Mouse (Mus musculus): ENCODE data around the gene Pomc. TPM values are rescaled to one million over a fixed set of nuclear protein-coding genes. Genes with fewer than 3 reads are reported as not detected.

The Pomc gene
- total and polyA plus RNA-seq, 2 experiments, result 0.18 TPM; not detected in 1

DNA sequence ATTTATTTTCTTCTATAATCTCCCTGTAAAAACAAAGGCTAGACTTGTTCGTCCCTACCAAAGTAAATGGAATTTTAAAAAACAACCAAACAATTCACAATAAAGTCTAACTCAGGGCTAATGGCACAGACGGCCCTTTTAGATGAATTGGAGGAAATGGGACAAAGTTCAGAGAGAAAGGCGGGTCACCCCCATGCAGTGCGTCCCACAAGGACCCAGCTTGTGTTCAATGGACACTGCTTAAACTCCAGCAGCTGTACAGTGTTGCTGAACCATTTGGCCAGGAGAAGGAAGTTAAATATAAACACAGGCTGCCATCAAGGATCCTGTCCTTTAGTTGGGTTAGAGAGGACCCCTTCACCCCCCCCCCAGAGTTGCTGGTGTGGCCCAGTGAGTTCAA, 53.0 kb downstream of the Pomc start:
- TF ChIP-seq POLR2A (IDR thresholded peaks at IDR 0.05; ENCODE audit: extremely low read depth, insufficient read depth, low read length) (no peak), CTCF (IDR thresholded peaks at IDR 0.05; ENCODE audit: low read depth, low read length) (no peak)
- DNase-seq (ENCODE audit: extremely low read depth, low read depth, low spot score), result no peak
- H3K79me2 ChIP-seq (ENCODE audit: control insufficient read depth, insufficient read depth, low read length), result no peaks in the 10 kb centered on the region
- 42% methylated on average over 4 of the region's 4 CpGs for WGBS
- H3K36me3 ChIP-seq (ENCODE audit: control insufficient read depth, insufficient read depth, low read length), result no peaks in the 10 kb centered on the region
- H3K4me3 ChIP-seq (ENCODE audit: insufficient read depth, low read depth, low read length), result no peak overlapping the region
- H3K9ac ChIP-seq (ENCODE audit: low read depth, low read length), result no peak overlapping the region
- H3K4me1 ChIP-seq (ENCODE audit: control insufficient read depth, insufficient read depth, low read length), result no peaks in the 10 kb centered on the region
- no peak overlapping the region for H3K27ac ChIP-seq (replicated peaks; ENCODE audit: insufficient read depth, low read depth, low read length)
- H3K27me3 ChIP-seq (ENCODE audit: control insufficient read depth, insufficient read depth, low read length), result no peaks in the 10 kb centered on the region

- H3K27ac ChIP-seq (replicated peaks; ENCODE audit: insufficient read depth, low read depth, low read length), result no peak overlapping the region
- WGBS, result 91% methylated on average over 12 of the region's 12 CpGs
- no peak for DNase-seq (ENCODE audit: extremely low read depth, low read depth, low spot score)
Measured at GRCm38 (mm10) chr12:4008731-4009130, 54.0 kb downstream of the Pomc start.

More at GRCm38 (mm10) chr12:4008731-4009130, 54.0 kb downstream of the Pomc start:
- Histone ChIP-seq H3K4me1 (ENCODE audit: control insufficient read depth, insufficient read depth, low read length) (no peaks in the 10 kb centered on the region), H3K9ac (ENCODE audit: low read depth, low read length) (no peak overlapping the region), H3K4me3 (ENCODE audit: insufficient read depth, low read depth, low read length) (no peak overlapping the region), H3K27me3 (ENCODE audit: control insufficient read depth, insufficient read depth, low read length) (no peaks in the 10 kb centered on the region), H3K79me2 (ENCODE audit: control insufficient read depth, insufficient read depth, low read length) (no peaks in the 10 kb centered on the region), H3K36me3 (ENCODE audit: control insufficient read depth, insufficient read depth, low read length) (no peaks in the 10 kb centered on the region)
- TF ChIP-seq CTCF (IDR thresholded peaks at IDR 0.05; ENCODE audit: low read depth, low read length), result no peak
- no peak for TF ChIP-seq POLR2A (IDR thresholded peaks at IDR 0.05; ENCODE audit: extremely low read depth, insufficient read depth, low read length)

Other genes with a start within 250 kb of the Pomc start
- gene Dnmt3a, start 148.9 kb upstream of the Pomc start, total RNA-seq (2014; rRNA removed), result 7.9 and 11.2 TPM in 2 replicates
- gene Dnmt3a, start 148.9 kb upstream of the Pomc start, polyA plus RNA-seq (2012; rRNA removed), result 3.0 and 4.0 TPM in 2 replicates
- gene Efr3b, start 84.0 kb downstream of the Pomc start, total RNA-seq (2014; rRNA removed), result 0.09 and 0.27 TPM in 2 replicates
- 0.02 and 0.16 TPM in 2 replicates for gene Efr3b, start 84.0 kb downstream of the Pomc start, polyA plus RNA-seq (2012; rRNA removed)
- gene Dnajc27, start 127.6 kb downstream of the Pomc start, total RNA-seq (2014; rRNA removed), result 0.46 and 0.54 TPM in 2 replicates
- gene Dnajc27, start 127.6 kb downstream of the Pomc start, polyA plus RNA-seq (2012; rRNA removed), result 0.36 and 0.54 TPM in 2 replicates
- 0.65 and 0.87 TPM in 2 replicates for gene Adcy3, start 178.2 kb downstream of the Pomc start, total RNA-seq (2014; rRNA removed)
- 0.36 and 0.80 TPM in 2 replicates for gene Adcy3, start 178.2 kb downstream of the Pomc start, polyA plus RNA-seq (2012; rRNA removed)

All from liver, adult 2 months (tissue).